Mouse (Mus musculus) kidney, postnatal 14 days (tissue): ENCODE results near the gene Chst4.

Experiments
- DNase-seq: peaks from one replicate; pipeline ENCODE4 v3.0.0; 2022; ENCODE audit warnings: mixed read lengths

The Chst4 gene

GRCm38 (mm10) chr8:110006312-110007023 lies 33.1 kb downstream of the Chst4 start:
- no peak for DNase-seq

- no peak for DNase-seq
These were observed 35.2 kb downstream of the Chst4 start for GRCm38 (mm10) chr8:110004300-110004699.

- no peak for DNase-seq
These were observed 36.6 kb downstream of the Chst4 start for GRCm38 (mm10) chr8:110002953-110003352.

GRCm38 (mm10) chr8:109999974-110000373 lies 39.6 kb downstream of the Chst4 start:
- DNase-seq: no peak

DNA sequence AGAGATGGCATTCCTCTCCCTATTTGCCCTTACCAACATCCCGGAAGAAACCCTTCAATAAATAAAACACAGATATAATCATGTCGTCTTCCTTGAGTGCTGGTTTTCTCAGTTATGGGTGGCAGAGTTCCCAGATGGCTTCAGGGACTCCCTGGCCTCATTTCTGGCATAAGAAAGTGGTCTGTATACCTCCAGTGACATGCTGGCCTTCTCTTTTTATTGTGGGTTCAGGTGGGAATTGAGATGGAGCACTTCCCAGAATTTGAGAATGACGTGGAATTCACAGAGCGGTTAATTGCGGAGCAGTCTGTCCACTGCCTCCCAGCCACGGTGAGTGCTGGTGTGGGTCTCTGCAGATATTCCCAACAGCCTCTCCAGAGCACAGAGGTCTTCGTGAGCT lies 41.5 kb downstream of the Chst4 start:
- DNase-seq: no peak

DNA sequence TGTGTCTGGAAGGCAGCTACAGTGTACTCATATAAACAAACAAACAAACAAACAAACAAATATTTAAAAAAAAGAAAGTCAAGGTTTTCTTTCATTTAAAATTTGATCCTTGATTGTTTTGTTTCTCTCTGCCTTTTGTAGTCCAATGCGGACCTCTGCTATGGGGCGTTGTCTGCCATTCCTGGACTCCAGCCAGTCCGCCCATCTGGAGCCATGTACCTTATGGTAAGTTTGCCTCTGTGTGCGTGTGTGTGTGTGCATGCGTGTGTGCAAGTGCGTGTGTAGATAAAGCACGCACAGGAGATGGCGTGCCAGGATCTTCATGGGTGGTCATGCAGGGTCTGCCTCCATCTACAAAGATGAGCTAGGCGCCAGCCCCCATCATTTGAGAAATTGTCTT lies 42.2 kb downstream of the Chst4 start:
- no peak for DNase-seq

DNA sequence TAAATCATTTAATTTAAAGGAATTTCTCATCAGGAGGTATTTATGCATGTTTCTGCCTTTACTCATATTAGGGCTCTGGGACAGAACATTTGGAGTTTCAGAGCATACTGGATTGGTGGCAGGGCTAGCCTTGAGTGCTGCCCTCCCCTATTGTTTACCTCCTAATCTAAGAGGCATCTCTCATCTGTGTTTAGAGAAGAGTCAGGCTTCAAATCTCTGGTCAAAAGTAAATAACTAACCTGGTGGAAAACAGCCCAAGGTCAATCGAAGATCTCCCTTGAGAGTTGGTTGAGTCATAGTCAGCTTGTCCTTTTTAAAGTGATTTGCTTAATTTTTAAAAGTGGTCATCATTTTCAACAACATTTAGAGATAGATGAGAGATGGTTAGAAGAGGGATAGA lies 46.6 kb downstream of the Chst4 start:
- no peak for DNase-seq

DNA sequence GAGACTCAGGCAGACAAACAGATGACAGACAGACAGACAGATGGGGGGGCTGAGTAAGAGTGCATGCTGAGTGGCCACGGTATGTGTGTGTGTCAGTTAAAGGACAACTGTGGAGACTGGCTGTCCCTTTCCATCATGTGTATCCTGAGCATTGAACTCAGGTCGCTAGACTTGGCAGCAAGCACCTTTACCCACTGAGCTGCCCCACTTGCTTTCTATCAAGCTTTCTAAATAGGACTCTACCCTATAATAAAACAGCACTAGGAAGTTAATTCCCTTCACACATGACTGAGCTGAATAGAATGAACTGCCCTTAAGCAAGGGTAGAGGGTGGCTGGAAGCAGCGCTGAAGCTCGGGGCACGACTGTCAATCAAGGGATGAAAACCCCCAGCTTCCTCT lies 47.4 kb downstream of the Chst4 start:
- no peak for DNase-seq

DNA sequence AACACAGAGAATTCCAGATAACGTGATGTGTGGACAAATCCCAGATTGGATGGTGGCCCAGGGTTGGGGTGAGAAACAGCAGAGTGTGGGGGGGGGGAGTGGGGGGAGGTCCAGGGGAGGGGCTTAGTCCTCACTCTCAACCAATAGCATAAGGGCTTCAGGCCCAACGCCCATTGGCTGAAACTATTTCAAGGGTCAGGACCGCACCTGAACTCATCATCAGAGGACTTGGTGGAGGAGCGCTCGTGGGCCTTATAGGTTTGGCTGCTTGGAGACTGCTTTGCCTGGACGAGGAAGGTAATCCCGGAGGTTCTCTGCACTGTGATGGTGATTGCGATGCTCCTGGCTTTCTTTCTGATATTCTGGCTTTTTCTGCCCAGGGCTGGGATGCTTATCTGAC lies 49.3 kb downstream of the Chst4 start, which contains the start of gene Tat:
Gene Tat (plus strand): TSS at position 214 of the 400 bp plus-strand sequence.
- DNase-seq: no peak

DNA sequence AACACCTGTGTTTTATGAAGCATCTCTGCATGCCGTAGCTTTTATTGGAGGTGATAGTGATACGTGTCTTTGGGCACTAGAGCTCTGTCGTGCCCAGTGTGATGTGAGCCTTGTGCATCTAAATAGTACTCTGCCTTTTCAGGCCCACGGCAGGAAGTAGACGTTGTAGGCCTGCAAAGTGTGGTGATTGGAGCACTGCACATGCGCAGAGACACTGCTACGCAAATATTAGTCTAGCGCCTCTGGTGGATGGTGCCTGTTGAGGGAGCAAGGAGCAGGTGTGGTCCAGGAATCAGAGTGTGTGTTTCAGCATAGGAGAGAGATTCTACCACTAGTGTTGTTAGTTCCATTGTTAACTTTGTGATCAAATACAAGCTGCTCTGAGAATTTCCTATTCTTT lies 50.4 kb downstream of the Chst4 start:
- no peak for DNase-seq

GRCm38 (mm10) chr8:109987776-109988175 lies 51.8 kb downstream of the Chst4 start:
- no peak for DNase-seq

- no peak for DNase-seq
These were observed 53.2 kb downstream of the Chst4 start for GRCm38 (mm10) chr8:109986384-109986783.

DNA sequence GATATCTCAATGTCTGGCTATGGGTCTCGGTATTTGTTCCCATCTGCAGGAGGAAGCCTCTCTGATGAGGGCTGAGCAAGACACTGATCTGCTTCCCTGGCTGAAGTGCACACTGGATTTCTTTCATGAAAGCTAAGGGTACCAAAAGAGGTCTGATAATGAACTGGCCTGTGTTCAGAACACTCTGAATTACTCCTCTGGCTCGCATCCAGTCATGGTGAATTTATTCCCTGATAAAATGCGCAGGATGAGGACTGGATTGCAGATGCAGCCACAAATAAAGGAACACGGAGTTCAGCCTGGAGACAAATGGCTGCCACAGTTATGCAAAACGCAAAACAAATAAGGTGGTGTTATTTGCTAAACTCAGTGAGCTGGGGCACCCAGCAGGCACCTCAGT lies 55.6 kb downstream of the Chst4 start:
- no peak for DNase-seq

- no peak for DNase-seq
These were observed 57.0 kb downstream of the Chst4 start for GRCm38 (mm10) chr8:109982386-109983105.

- DNase-seq: no peak
These were observed 60.2 kb downstream of the Chst4 start for GRCm38 (mm10) chr8:109979339-109979738.
